Comparison of ENCODE assay signal across 8 mouse cellular contexts in genomic region chr10:110744686-110745639, GRCm38 (mm10). TPM values are rescaled to one million over a fixed set of nuclear protein-coding genes. Genes with fewer than 3 reads are reported as not detected.
A peak's percentile ranks its signal among the peaks of the same experiment; 100 is the strongest.
DNase-seq lines count a peak whose midpoint lies in the region; ATAC-seq and TF ChIP-seq lines count a peak whose summit lies in the region.

Gene E2f7 (plus strand): TSS chr10:110745439.

- peak within 1 kb of the TSS; percentile 96 for H3K4me3 ChIP-seq in E14TG2a.4 (replicated peaks; ENCODE audit: low read length)
- peak within 1 kb of the TSS; percentile 80 for H3K4me3 ChIP-seq in forebrain, embryonic 12.5 days (replicated peaks)
- H3K4me3 ChIP-seq in lung, adult 2 months (replicated peaks; ENCODE audit: extremely low read depth, low read depth, low read length) = peak within 1 kb of the TSS; percentile 90

- H3K36me3 ChIP-seq in E14TG2a.4 (ENCODE audit: insufficient read depth, low read length) = peaks cover 35% of the 10 kb centered on the region
- H3K36me3 ChIP-seq in forebrain, embryonic 12.5 days (replicated peaks) = peaks cover 25% of the 10 kb centered on the region

- ATAC-seq in forebrain, embryonic 12.5 days (ENCODE audit: low FRiP score) = peak; percentile 98
- peak; percentile 87 for ATAC-seq in neutrophil, adult 5-6 weeks (ENCODE audit: extremely low read depth, insufficient number of reproducible peaks, low FRiP score, poor library complexity, severe bottlenecking)

- H3K4me2 ChIP-seq in forebrain, embryonic 12.5 days = peak within 1 kb of the TSS; percentile 81

- H3K4me1 ChIP-seq in E14TG2a.4 (replicated peaks; ENCODE audit: low read depth, low read length) = peaks cover 38% of the 10 kb centered on the region
- peaks cover 21% of the 10 kb centered on the region for H3K4me1 ChIP-seq in forebrain, embryonic 12.5 days
- peaks cover 3% of the 10 kb centered on the region; the same call in 1 of the 2 replicates for H3K4me1 ChIP-seq in lung, adult 2 months (ENCODE audit: control insufficient read depth, insufficient read depth, low read length)

- H3K9me3 ChIP-seq in E14TG2a.4 (ENCODE audit: low read length) = no peaks in the 10 kb centered on the region
- no peaks in the 10 kb centered on the region for H3K9me3 ChIP-seq in forebrain, embryonic 12.5 days

- H3K27me3 ChIP-seq in E14TG2a.4 (ENCODE audit: insufficient read depth, low read length) = peaks cover 25% of the 10 kb centered on the region; the same call in 1 of the 2 replicates
- 0 out of 2 replicates have a peak, but pooled peaks cover 5% of the 10 kb centered on the region for H3K27me3 ChIP-seq in forebrain, embryonic 12.5 days

- peak; percentile 81 for DNase-seq in c-Kit-positive CD71-positive TER-119-negative erythroid progenitor cells, embryonic 14.5 days (ENCODE audit: low read depth)
- peak; percentile 90 to 93 for DNase-seq in heart, postnatal 10 days
- peak; percentile 50 for DNase-seq in large intestine, adult 2 months (ENCODE audit: low read depth, low spot score)
- peak; percentile 87 for DNase-seq in lung, adult 2 months
- DNase-seq in thymus, adult 18-20 months = peak; percentile 84

- intact Hi-C loops in heart, postnatal 10 days (cut with DNase I) = no loop called here

- TF ChIP-seq CTCF in E14TG2a.4 (conservative IDR thresholded peaks at IDR 0.05; ENCODE audit: low read length) = no peak
- TF ChIP-seq CTCF in lung, adult 2 months (IDR thresholded peaks at IDR 0.05; ENCODE audit: insufficient read depth, low read length) = no peak

- H3K9ac ChIP-seq in forebrain, embryonic 12.5 days = peak within 1 kb of the TSS; percentile 61

- WGBS in forebrain, embryonic 12.5 days = under 1% methylated on average over 97 of the region's 98 CpGs
- WGBS in large intestine, adult 2 months = under 1% methylated on average over 98 of the region's 98 CpGs
- WGBS in lung, adult 2 months = under 1% methylated on average over 97 of the region's 98 CpGs

- peak within 1 kb of the TSS; percentile 90 for H3K27ac ChIP-seq in forebrain, embryonic 12.5 days

- TF ChIP-seq POLR2A in lung, adult 2 months (IDR thresholded peaks at IDR 0.05; ENCODE audit: borderline replicate concordance, extremely low read depth, low read depth, low read length) = peak; percentile 26; the same call in 1 of the 2 replicates

RNA-seq across cellular contexts. Expression of gene E2f7, which starts in this region (rescaled TPM):
- 37.6 and 38.0 TPM in 2 replicates for polyA plus RNA-seq in forebrain, embryonic 12.5 days (2016; fragmentation: Nextera tagmentation; extraction: Ambion mirVana)
- 1 to 10 TPM; 6.8 to 7.0 TPM for total RNA-seq in heart, postnatal 10 days (2021)
- 1.2 TPM in 2 replicates for polyA plus RNA-seq in large intestine, adult 2 months (2012; rRNA removed)
- 0.40 TPM in 2 replicates for polyA plus RNA-seq in lung, adult 2 months (2012; rRNA removed)
- not detected in 2 replicates for total RNA-seq in neutrophil, adult 5-6 weeks (2017)

Comparison
In these comparisons a context has a peak if more than half of its experiments do, and no peak if none do; other contexts are left out.
1. Peak in every context shown above with its lines: DNase-seq, ATAC-seq, H3K4me3 ChIP-seq and H3K27ac ChIP-seq.
2. RNA of gene E2f7 (polyA plus RNA-seq): 37.6 to 38.0 TPM in forebrain, embryonic 12.5 days; 1.2 TPM in large intestine, adult 2 months and 0.40 TPM in lung, adult 2 months; every median in the first group is over 10 times any median in the second.
3. Peak in DNase-seq and H3K4me3 ChIP-seq in lung, adult 2 months; RNA of the gene not detected or under 1 TPM.
4. Peak in ATAC-seq in neutrophil, adult 5-6 weeks; RNA of the gene not detected or under 1 TPM.